Mouse (Mus musculus) liver, embryonic 15.5 days (tissue): ENCODE data around the gene Fuk. TPM values are rescaled to one million over a fixed set of nuclear protein-coding genes. Genes with fewer than 3 reads are reported as not detected.
"Not testable (repeated sequence)": the region's sequence is repeated elsewhere in the genome, so short reads cannot be mapped to it uniquely, and the experiment has no call there.

Experiments
- ATAC-seq: fragments of 200-750 bp; cut with Nextera tagmentation; 2 replicates; pipeline ENCODE4 v1.8.0; 2017; ENCODE audit warnings: moderate number of reproducible peaks, mild to moderate bottlenecking, moderate library complexity; ENCODE audit not compliant: insufficient read depth
- H3K27ac ChIP-seq: fragments of 300-500 bp; sonication (generic); replicated peaks from 2 replicates; pipeline ENCODE4 v1.5.1; 2015; ENCODE audit warnings: mild to moderate bottlenecking, inconsistent platforms
- H3K27me3 ChIP-seq: fragments of 300-500 bp; sonication (generic); 2 replicates; pipeline ENCODE4 v1.6.1; 2015; ENCODE audit warnings: mild to moderate bottlenecking, inconsistent platforms
- H3K36me3 ChIP-seq: fragments of 300-500 bp; sonication (generic); replicated peaks from 2 replicates; pipeline ENCODE4 v1.6.1; 2015; ENCODE audit warnings: moderate library complexity, mild to moderate bottlenecking, inconsistent platforms
- H3K4me1 ChIP-seq: fragments of 300-500 bp; sonication (generic); replicated peaks from 2 replicates; pipeline ENCODE4 v1.6.1; 2015; ENCODE audit warnings: inconsistent platforms
- H3K4me2 ChIP-seq: fragments of 300-500 bp; sonication (generic); 2 replicates; pipeline ENCODE4 v1.6.1; 2015; ENCODE audit warnings: moderate library complexity, mild to moderate bottlenecking, inconsistent platforms
- H3K4me3 ChIP-seq: fragments of 300-500 bp; sonication (generic); replicated peaks from 2 replicates; pipeline ENCODE4 v1.5.1; 2015; ENCODE audit warnings: mild to moderate bottlenecking, inconsistent platforms
- H3K9ac ChIP-seq: fragments of 300-500 bp; sonication (generic); 2 replicates; pipeline ENCODE4 v1.6.1; 2015; ENCODE audit warnings: moderate library complexity, mild to moderate bottlenecking, inconsistent platforms
- H3K9me3 ChIP-seq: fragments of 300-500 bp; sonication (generic); replicated peaks from 2 replicates; pipeline ENCODE4 v1.6.1; 2016; ENCODE audit warnings: inconsistent platforms
- WGBS: fragments of 180-500 bp; shearing (Covaris S2); methylation state at CpG from one replicate; pipeline ENCODE4 v1.1.7; 2015; ENCODE audit warnings: mixed read lengths; ENCODE audit not compliant: insufficient replicate concordance; 5-methylcytosine and 5-hydroxymethylcytosine counted together
- polyA plus RNA-seq: library from polyadenylated mRNA; unstranded; fragments of >200 nt; fragmentation: Nextera tagmentation; extraction: Ambion mirVana; gene quantifications from 2 replicates; pipeline ENCODE4 v1.2.1, GENCODE M21; 2015

The Fuk gene
- polyA plus RNA-seq, 1 experiment from 2014 or later = 2.5 TPM

GRCm38 (mm10) chr8:110877862-110878261 lies 24.4 kb downstream of the Fuk start:
- Histone ChIP-seq H3K9me3 (no peaks in the 10 kb centered on the region), H3K36me3 (peaks cover 98% of the 10 kb centered on the region), H3K4me1 (peaks cover 11% of the 10 kb centered on the region), H3K4me3 (no peak overlapping the region), H3K4me2 (no peak overlapping the region; the same call in 1 of the 2 replicates), H3K9ac (no peak overlapping the region), H3K27me3 (no peaks in the 10 kb centered on the region), H3K27ac (no peak overlapping the region)
- ATAC-seq = peak; percentile 68; the same call in 1 of the 2 replicates
- WGBS = 31% methylated on average over 4 of the region's 4 CpGs

GRCm38 (mm10) chr8:110870501-110870900 lies 31.8 kb downstream of the Fuk start:
- H3K4me3 ChIP-seq = no peak overlapping the region
- no peaks in the 10 kb centered on the region for H3K27me3 ChIP-seq
- no peaks in the 10 kb centered on the region for H3K9me3 ChIP-seq
- H3K36me3 ChIP-seq = peaks cover 96% of the 10 kb centered on the region
- WGBS = 91% methylated on average over 2 of the region's 2 CpGs
- H3K9ac ChIP-seq = no peak overlapping the region
- no peaks in the 10 kb centered on the region for H3K4me1 ChIP-seq
- no peak for ATAC-seq
- no peak overlapping the region for H3K27ac ChIP-seq
- no peak overlapping the region for H3K4me2 ChIP-seq

GRCm38 (mm10) chr8:110861347-110862025 lies 40.8 kb downstream of the Fuk start:
- H3K9me3 ChIP-seq, H3K4me1 ChIP-seq, H3K4me3 ChIP-seq, H3K27ac ChIP-seq, H3K4me2 ChIP-seq, ATAC-seq, H3K9ac ChIP-seq, H3K27me3 ChIP-seq: not testable (repeated sequence)
- peaks cover 95% of the 10 kb centered on the region for H3K36me3 ChIP-seq
- WGBS = 89% methylated on average over 7 of the region's 7 CpGs

GRCm38 (mm10) chr8:110859651-110860501 lies 42.4 kb downstream of the Fuk start:
- H3K4me2 ChIP-seq = no peak overlapping the region
- H3K27ac ChIP-seq = no peak overlapping the region
- no peaks in the 10 kb centered on the region for H3K4me1 ChIP-seq
- H3K9ac ChIP-seq = no peak overlapping the region
- 73% methylated on average over 7 of the region's 7 CpGs for WGBS
- no peak overlapping the region for H3K4me3 ChIP-seq
- H3K27me3 ChIP-seq = no peaks in the 10 kb centered on the region
- no peak for ATAC-seq
- H3K36me3 ChIP-seq = peaks cover 96% of the 10 kb centered on the region
- no peaks in the 10 kb centered on the region for H3K9me3 ChIP-seq

- H3K9me3 ChIP-seq = no peaks in the 10 kb centered on the region
- WGBS = 77% methylated on average over 5 of the region's 5 CpGs
- ATAC-seq = no peak
These were observed 45.4 kb downstream of the Fuk start for GRCm38 (mm10) chr8:110856760-110857461.

GRCm38 (mm10) chr8:110856073-110856472 lies 46.2 kb downstream of the Fuk start:
- not testable (repeated sequence) for H3K27me3 ChIP-seq, H3K4me1 ChIP-seq, H3K9ac ChIP-seq, H3K4me2 ChIP-seq, ATAC-seq, H3K4me3 ChIP-seq, H3K27ac ChIP-seq, H3K9me3 ChIP-seq
- H3K36me3 ChIP-seq = peaks cover 97% of the 10 kb centered on the region
- 79% methylated on average over 4 of the region's 4 CpGs for WGBS

More at GRCm38 (mm10) chr8:110856760-110857461, 45.4 kb downstream of the Fuk start:
- Histone ChIP-seq H3K9ac (no peak overlapping the region), H3K4me2 (no peak overlapping the region), H3K36me3 (peaks cover 96% of the 10 kb centered on the region), H3K4me1 (no peaks in the 10 kb centered on the region), H3K27ac (no peak overlapping the region), H3K27me3 (no peaks in the 10 kb centered on the region), H3K4me3 (no peak overlapping the region)

GRCm38 (mm10) chr8:110851186-110851585 lies 51.1 kb downstream of the Fuk start:
- H3K4me1 ChIP-seq = peaks cover 14% of the 10 kb centered on the region
- no peak overlapping the region for H3K27ac ChIP-seq
- H3K36me3 ChIP-seq = peaks cover 73% of the 10 kb centered on the region
- no peak for ATAC-seq
- 85% methylated on average over 10 of the region's 10 CpGs for WGBS
- H3K9ac ChIP-seq = no peak overlapping the region
- H3K4me2 ChIP-seq = no peak overlapping the region
- no peaks in the 10 kb centered on the region for H3K27me3 ChIP-seq
- H3K9me3 ChIP-seq = no peaks in the 10 kb centered on the region
- H3K4me3 ChIP-seq = no peak overlapping the region

GRCm38 (mm10) chr8:110847645-110848495 lies 54.4 kb downstream of the Fuk start:
- Histone ChIP-seq H3K27ac (no peak overlapping the region; the same call in 1 of the 2 replicates), H3K4me1 (peaks cover 36% of the 10 kb centered on the region), H3K4me2 (peak overlapping the region; percentile 75), H3K36me3 (peaks cover 58% of the 10 kb centered on the region), H3K9ac (peak overlapping the region; percentile 78), H3K4me3 (peak overlapping the region; percentile 80), H3K9me3 (no peaks in the 10 kb centered on the region), H3K27me3 (no peaks in the 10 kb centered on the region)
- no peak for ATAC-seq
- 43% methylated on average over 14 of the region's 14 CpGs for WGBS

- peak overlapping the region; percentile 80 for H3K4me3 ChIP-seq
- H3K27ac ChIP-seq = peak overlapping the region; percentile 85
- peak; percentile 26; the same call in 1 of the 2 replicates for ATAC-seq
- peaks cover 58% of the 10 kb centered on the region for H3K36me3 ChIP-seq
- H3K9me3 ChIP-seq = no peaks in the 10 kb centered on the region
- peak overlapping the region; percentile 78 for H3K9ac ChIP-seq
- peak overlapping the region; percentile 75 for H3K4me2 ChIP-seq
- no peaks in the 10 kb centered on the region for H3K27me3 ChIP-seq
- WGBS = under 1% methylated on average over 13 of the region's 13 CpGs
- H3K4me1 ChIP-seq = peaks cover 36% of the 10 kb centered on the region
These were observed 55.1 kb downstream of the Fuk start for GRCm38 (mm10) chr8:110847171-110847549.

GRCm38 (mm10) chr8:110846405-110847170 lies 55.7 kb downstream of the Fuk start, which contains the start of the genes Cog4 and Sf3b3:
TSS of gene Cog4 (plus strand) at chr8:110846600.
TSS of gene Sf3b3 (minus strand) at chr8:110846787.
- H3K4me2 ChIP-seq = peak within 1 kb of the TSS; percentile 75
- no peaks in the 10 kb centered on the region for H3K27me3 ChIP-seq
- H3K4me3 ChIP-seq = peak within 1 kb of the TSS; percentile 80
- H3K27ac ChIP-seq = peak within 1 kb of the TSS; percentile 85
- peak; percentile 92 for ATAC-seq
- peaks cover 36% of the 10 kb centered on the region for H3K4me1 ChIP-seq
- WGBS = under 1% methylated on average over 53 of the region's 53 CpGs
- H3K9ac ChIP-seq = peak within 1 kb of the TSS; percentile 83
- no peaks in the 10 kb centered on the region for H3K9me3 ChIP-seq
- peaks cover 56% of the 10 kb centered on the region for H3K36me3 ChIP-seq
